Mouse (Mus musculus): Measurements from ENCODE around the gene Has3.

GRCm38 (mm10) chr8:106919721-106920394, 49.8 kb downstream of the Has3 start:
- no peak for TF ChIP-seq CTCF (IDR thresholded peaks at IDR 0.05; ENCODE audit: control insufficient read depth, insufficient read depth, insufficient replicate concordance, low read depth, low read length)
- TF ChIP-seq POLR2A (IDR thresholded peaks at IDR 0.05; ENCODE audit: control insufficient read depth, low read depth, low read length): no peak
